Mouse (Mus musculus) liver, embryonic 14 days (tissue): ENCODE results near the gene Nanog. TPM values are rescaled to one million over a fixed set of nuclear protein-coding genes. Genes with fewer than 3 reads are reported as not detected.

Experiments
- polyA plus RNA-seq: library from polyadenylated mRNA; depleted of rRNA; stranded (reverse); fragments of >200 nt; gene quantifications from 2 replicates; pipeline ENCODE4 v1.2.3, GENCODE M21; 2012; rRNA removed

Nanog gene
- 0.01 TPM in 2 replicates for polyA plus RNA-seq

GRCm38 (mm10) chr6:122707036-122707800 lies at the start of gene Nanog:
Gene Nanog, plus strand, starts transcription at chr6:122707489.

Other genes starting within 250 kb of the Nanog start
- 0.35 and 1.00 TPM in 2 replicates for gene Rimklb, start 208.7 kb upstream of the Nanog start, polyA plus RNA-seq
- gene Mfap5, start 201.6 kb upstream of the Nanog start, polyA plus RNA-seq = 0.12 and 0.27 TPM in 2 replicates
- not detected in 2 replicates for gene Aicda, start 153.7 kb upstream of the Nanog start, polyA plus RNA-seq
- 3.6 and 5.6 TPM in 2 replicates for gene Apobec1, start 105.0 kb upstream of the Nanog start, polyA plus RNA-seq
- 1.5 and 1.6 TPM in 2 replicates for gene Gdf3, start 97.4 kb upstream of the Nanog start, polyA plus RNA-seq
- not detected in 2 replicates for gene Dppa3, start 81.1 kb upstream of the Nanog start, polyA plus RNA-seq
- gene Slc2a3, start 94.2 kb downstream of the Nanog start, polyA plus RNA-seq = 8.7 and 10.6 TPM in 2 replicates
- 1.1 and 1.6 TPM in 2 replicates for gene Foxj2, start 112.4 kb downstream of the Nanog start, polyA plus RNA-seq
- gene C3ar1, start 148.7 kb downstream of the Nanog start, polyA plus RNA-seq = 0.50 and 0.66 TPM in 2 replicates
- 12.9 and 16.1 TPM in 2 replicates for gene Necap1, start 167.0 kb downstream of the Nanog start, polyA plus RNA-seq
- 1.8 and 3.7 TPM in 2 replicates for gene Clec4a1, start 214.4 kb downstream of the Nanog start, polyA plus RNA-seq
- 0.79 and 1.5 TPM in 2 replicates for gene Clec4a3, start 245.0 kb downstream of the Nanog start, polyA plus RNA-seq